Mouse (Mus musculus): ENCODE measurements around the gene Cenpu. TPM values are rescaled to one million over a fixed set of nuclear protein-coding genes. Genes with fewer than 3 reads are reported as not detected.
"Not testable (repeated sequence)": the region's sequence is repeated elsewhere in the genome, so short reads cannot be mapped to it uniquely, and the experiment has no call there.

The Cenpu gene
- polyA plus RNA-seq, 1 experiment from 2014 or later, result 12.3 TPM

- Histone ChIP-seq H3K9ac (ENCODE audit: low read depth, low read length) (no peak overlapping the region), H3K4me2 (ENCODE audit: low read depth, low read length) (no peak overlapping the region), H3K4me1 (ENCODE audit: control insufficient read depth, low read depth, low read length) (no peaks in the 10 kb centered on the region), H3K4me3 (ENCODE audit: low read depth, low read length) (no peak overlapping the region), H3K27ac (ENCODE audit: low read length) (no peak overlapping the region), H3K36me3 (ENCODE audit: control insufficient read depth, insufficient read depth) (peaks cover 17% of the 10 kb centered on the region), H3K27me3 (ENCODE audit: control insufficient read depth, insufficient read depth, low read depth, low read length) (no peaks in the 10 kb centered on the region), H3K9me3 (replicated peaks; ENCODE audit: control insufficient read depth, low read length) (no peaks in the 10 kb centered on the region)
- WGBS (ENCODE audit: insufficient replicate concordance), result 74% methylated on average over 7 of the region's 7 CpGs
- no peak for ATAC-seq (ENCODE audit: low read depth)
Observed at GRCm38 (mm10) chr8:46566914-46567529, 15.2 kb downstream of the Cenpu start.

GRCm38 (mm10) chr8:46567946-46568345, 16.1 kb downstream of the Cenpu start:
- Histone ChIP-seq H3K4me2 (ENCODE audit: low read depth, low read length) (no peak overlapping the region), H3K36me3 (ENCODE audit: control insufficient read depth, insufficient read depth) (peaks cover 8% of the 10 kb centered on the region), H3K27me3 (ENCODE audit: control insufficient read depth, insufficient read depth, low read depth, low read length) (no peaks in the 10 kb centered on the region), H3K4me1 (ENCODE audit: control insufficient read depth, low read depth, low read length) (no peaks in the 10 kb centered on the region), H3K27ac (ENCODE audit: low read length) (no peak overlapping the region), H3K9me3 (replicated peaks; ENCODE audit: control insufficient read depth, low read length) (no peaks in the 10 kb centered on the region), H3K9ac (ENCODE audit: low read depth, low read length) (no peak overlapping the region), H3K4me3 (ENCODE audit: low read depth, low read length) (no peak overlapping the region)
- no peak for ATAC-seq (ENCODE audit: low read depth)
- WGBS (ENCODE audit: insufficient replicate concordance), result 87% methylated on average over 8 of the region's 8 CpGs

- no peaks in the 10 kb centered on the region for H3K27me3 ChIP-seq (ENCODE audit: control insufficient read depth, insufficient read depth, low read depth, low read length)
- H3K9ac ChIP-seq (ENCODE audit: low read depth, low read length), result no peak overlapping the region
- H3K36me3 ChIP-seq (ENCODE audit: control insufficient read depth, insufficient read depth), result peaks cover 14% of the 10 kb centered on the region
- no peak overlapping the region for H3K4me2 ChIP-seq (ENCODE audit: low read depth, low read length)
- 79% methylated on average over 2 of the region's 2 CpGs for WGBS (ENCODE audit: insufficient replicate concordance)
- H3K9me3 ChIP-seq (replicated peaks; ENCODE audit: control insufficient read depth, low read length), result no peaks in the 10 kb centered on the region
- no peak for ATAC-seq (ENCODE audit: low read depth)
- no peaks in the 10 kb centered on the region for H3K4me1 ChIP-seq (ENCODE audit: control insufficient read depth, low read depth, low read length)
- no peak overlapping the region for H3K4me3 ChIP-seq (ENCODE audit: low read depth, low read length)
- H3K27ac ChIP-seq (ENCODE audit: low read length), result no peak overlapping the region
Observed at GRCm38 (mm10) chr8:46568942-46569341, 17.1 kb downstream of the Cenpu start.

- ATAC-seq (ENCODE audit: low read depth), result no peak
- Histone ChIP-seq H3K36me3 (ENCODE audit: control insufficient read depth, insufficient read depth) (peaks cover 18% of the 10 kb centered on the region), H3K4me1 (ENCODE audit: control insufficient read depth, low read depth, low read length) (no peaks in the 10 kb centered on the region), H3K4me2 (ENCODE audit: low read depth, low read length) (no peak overlapping the region), H3K9me3 (replicated peaks; ENCODE audit: control insufficient read depth, low read length) (no peaks in the 10 kb centered on the region), H3K4me3 (ENCODE audit: low read depth, low read length) (no peak overlapping the region), H3K9ac (ENCODE audit: low read depth, low read length) (no peak overlapping the region), H3K27ac (ENCODE audit: low read length) (no peak overlapping the region), H3K27me3 (ENCODE audit: control insufficient read depth, insufficient read depth, low read depth, low read length) (no peaks in the 10 kb centered on the region)
- WGBS (ENCODE audit: insufficient replicate concordance), result 88% methylated on average over 19 of the region's 19 CpGs
Observed at GRCm38 (mm10) chr8:46569659-46570441, 18.0 kb downstream of the Cenpu start.

DNA sequence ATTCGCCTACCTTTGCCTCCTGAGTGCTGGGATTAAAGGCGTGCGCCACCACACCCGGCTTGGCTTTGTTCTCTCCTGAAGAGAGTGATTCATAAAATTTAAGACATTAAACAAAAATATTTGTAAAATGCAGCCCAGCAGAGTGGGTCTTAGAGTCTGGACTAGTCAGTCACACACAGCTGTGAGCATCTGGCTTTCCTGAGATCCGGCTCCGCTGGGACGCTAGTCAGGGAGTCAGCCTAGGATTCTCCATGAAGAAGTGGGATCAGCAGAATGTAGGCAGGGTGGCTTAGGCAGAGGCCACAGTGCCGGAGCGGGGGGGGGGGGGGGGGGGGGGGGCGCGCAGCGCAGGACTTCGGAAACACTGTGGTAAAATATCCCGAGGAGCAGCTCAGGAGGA, 18.8 kb downstream of the Cenpu start:
- Histone ChIP-seq H3K27me3 (ENCODE audit: control insufficient read depth, insufficient read depth, low read depth, low read length) (no peaks in the 10 kb centered on the region), H3K4me2 (ENCODE audit: low read depth, low read length) (no peak overlapping the region), H3K9ac (ENCODE audit: low read depth, low read length) (no peak overlapping the region), H3K4me1 (ENCODE audit: control insufficient read depth, low read depth, low read length) (no peaks in the 10 kb centered on the region), H3K4me3 (ENCODE audit: low read depth, low read length) (no peak overlapping the region), H3K9me3 (replicated peaks; ENCODE audit: control insufficient read depth, low read length) (no peaks in the 10 kb centered on the region), H3K36me3 (ENCODE audit: control insufficient read depth, insufficient read depth) (peaks cover 20% of the 10 kb centered on the region), H3K27ac (ENCODE audit: low read length) (no peak overlapping the region)
- 91% methylated on average over 8 of the region's 14 CpGs for WGBS (ENCODE audit: insufficient replicate concordance)
- no peak for ATAC-seq (ENCODE audit: low read depth)

DNA sequence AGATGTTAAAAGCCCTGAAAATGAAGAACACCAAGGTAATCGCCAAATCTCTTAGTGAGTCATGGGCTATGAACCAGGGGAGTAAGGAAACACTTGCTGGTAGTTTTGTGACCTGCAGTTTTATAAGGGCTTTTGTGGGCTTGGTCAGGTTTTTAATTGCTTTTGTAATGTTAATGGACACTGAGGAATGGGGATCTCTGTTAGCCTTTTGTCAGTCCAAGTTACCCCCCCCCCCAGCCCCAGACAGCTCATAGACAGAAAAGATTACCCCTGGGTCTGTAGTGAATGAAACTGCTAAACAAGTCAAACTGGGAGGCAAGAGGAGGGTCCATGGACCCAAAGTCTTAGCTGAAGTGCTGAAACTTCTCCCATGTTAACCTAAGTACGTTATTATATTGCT, 21.6 kb downstream of the Cenpu start:
- no peak for ATAC-seq (ENCODE audit: low read depth)
- no peak overlapping the region for H3K27ac ChIP-seq (ENCODE audit: low read length)
- H3K4me3 ChIP-seq (ENCODE audit: low read depth, low read length), result no peak overlapping the region
- 87% methylated on average over 2 of the region's 2 CpGs for WGBS (ENCODE audit: insufficient replicate concordance)
- H3K9me3 ChIP-seq (replicated peaks; ENCODE audit: control insufficient read depth, low read length), result no peaks in the 10 kb centered on the region
- no peaks in the 10 kb centered on the region for H3K4me1 ChIP-seq (ENCODE audit: control insufficient read depth, low read depth, low read length)
- no peak overlapping the region for H3K9ac ChIP-seq (ENCODE audit: low read depth, low read length)
- no peaks in the 10 kb centered on the region for H3K27me3 ChIP-seq (ENCODE audit: control insufficient read depth, insufficient read depth, low read depth, low read length)
- no peak overlapping the region for H3K4me2 ChIP-seq (ENCODE audit: low read depth, low read length)
- peaks cover 39% of the 10 kb centered on the region for H3K36me3 ChIP-seq (ENCODE audit: control insufficient read depth, insufficient read depth)

GRCm38 (mm10) chr8:46573964-46574363, 22.1 kb downstream of the Cenpu start:
- no peak for ATAC-seq (ENCODE audit: low read depth)
- Histone ChIP-seq H3K36me3 (ENCODE audit: control insufficient read depth, insufficient read depth) (peaks cover 44% of the 10 kb centered on the region), H3K4me1 (ENCODE audit: control insufficient read depth, low read depth, low read length) (no peaks in the 10 kb centered on the region), H3K4me3 (ENCODE audit: low read depth, low read length) (no peak overlapping the region), H3K9ac (ENCODE audit: low read depth, low read length) (no peak overlapping the region), H3K4me2 (ENCODE audit: low read depth, low read length) (no peak overlapping the region), H3K27me3 (ENCODE audit: control insufficient read depth, insufficient read depth, low read depth, low read length) (no peaks in the 10 kb centered on the region), H3K9me3 (replicated peaks; ENCODE audit: control insufficient read depth, low read length) (no peaks in the 10 kb centered on the region), H3K27ac (ENCODE audit: low read length) (no peak overlapping the region)
- 82% methylated on average over 2 of the region's 2 CpGs for WGBS (ENCODE audit: insufficient replicate concordance)

- peaks cover 55% of the 10 kb centered on the region for H3K36me3 ChIP-seq (ENCODE audit: control insufficient read depth, insufficient read depth)
- H3K4me2 ChIP-seq (ENCODE audit: low read depth, low read length), result no peak overlapping the region
- no peak for ATAC-seq (ENCODE audit: low read depth)
- no peak overlapping the region for H3K4me3 ChIP-seq (ENCODE audit: low read depth, low read length)
- no peaks in the 10 kb centered on the region for H3K27me3 ChIP-seq (ENCODE audit: control insufficient read depth, insufficient read depth, low read depth, low read length)
- no peak overlapping the region for H3K27ac ChIP-seq (ENCODE audit: low read length)
- H3K9me3 ChIP-seq (replicated peaks; ENCODE audit: control insufficient read depth, low read length), result no peaks in the 10 kb centered on the region
- WGBS (ENCODE audit: insufficient replicate concordance), result 84% methylated on average over 9 of the region's 9 CpGs
- H3K4me1 ChIP-seq (ENCODE audit: control insufficient read depth, low read depth, low read length), result no peaks in the 10 kb centered on the region
- H3K9ac ChIP-seq (ENCODE audit: low read depth, low read length), result no peak overlapping the region
Observed at GRCm38 (mm10) chr8:46578794-46579193, 27.0 kb downstream of the Cenpu start.

GRCm38 (mm10) chr8:46584328-46584727, 32.5 kb downstream of the Cenpu start:
- H3K4me3 ChIP-seq (ENCODE audit: low read depth, low read length); H3K27me3 ChIP-seq (ENCODE audit: control insufficient read depth, insufficient read depth, low read depth, low read length); H3K9me3 ChIP-seq (replicated peaks; ENCODE audit: control insufficient read depth, low read length); H3K4me2 ChIP-seq (ENCODE audit: low read depth, low read length); H3K27ac ChIP-seq (ENCODE audit: low read length); H3K4me1 ChIP-seq (ENCODE audit: control insufficient read depth, low read depth, low read length); ATAC-seq (ENCODE audit: low read depth); H3K9ac ChIP-seq (ENCODE audit: low read depth, low read length): not testable (repeated sequence)
- H3K36me3 ChIP-seq (ENCODE audit: control insufficient read depth, insufficient read depth), result peaks cover 20% of the 10 kb centered on the region
- 64% methylated on average over 4 of the region's 4 CpGs for WGBS (ENCODE audit: insufficient replicate concordance)

All from liver, embryonic 16.5 days (tissue).